Mouse (Mus musculus): ENCODE data around the gene Neurod1.

DNA sequence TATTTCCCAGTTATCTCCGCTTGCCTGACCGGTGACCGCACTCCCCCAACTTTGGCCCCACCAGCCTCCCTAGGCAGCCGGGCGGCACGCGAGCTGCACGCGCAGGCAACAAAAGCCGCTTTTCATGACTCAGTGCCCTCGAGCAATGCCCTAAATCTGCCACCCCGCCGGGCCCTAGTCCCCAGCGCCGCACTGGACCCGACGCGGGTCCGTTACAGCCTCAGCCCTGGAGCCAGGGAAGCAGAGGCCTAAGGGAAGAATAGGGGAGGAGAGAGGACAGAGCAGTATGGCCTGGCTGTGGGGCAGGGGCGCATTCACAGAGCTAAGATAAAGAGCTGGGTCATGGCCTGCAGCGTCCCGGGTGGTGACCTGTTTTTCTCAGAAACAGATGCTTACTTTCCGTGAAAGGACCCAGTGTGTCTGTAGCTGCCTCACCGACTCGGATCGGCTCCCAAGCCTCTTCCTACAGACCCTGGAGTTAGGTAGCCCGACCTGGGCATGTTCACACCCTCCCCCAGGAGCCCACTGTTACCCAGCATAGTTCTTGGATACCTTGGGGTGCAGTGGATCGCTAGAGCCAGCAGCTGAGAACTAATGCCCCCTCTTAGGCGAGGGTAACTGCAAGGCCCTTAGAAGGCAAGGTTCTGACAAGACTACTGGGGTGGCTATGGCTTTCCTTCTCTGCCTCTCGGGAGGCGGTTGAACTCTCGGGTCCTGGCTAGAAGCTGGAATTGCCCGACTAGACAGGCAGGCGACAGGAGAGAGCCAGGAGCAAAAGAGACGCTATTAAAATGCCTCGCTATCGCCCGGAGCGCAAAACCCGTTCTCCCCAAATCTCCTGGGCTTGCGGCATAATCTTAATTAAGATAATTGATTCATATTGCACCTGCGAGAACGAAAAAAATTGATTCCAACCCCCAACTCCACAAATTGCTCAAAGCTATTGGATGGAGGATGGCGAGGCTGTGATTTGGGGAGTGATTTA, 2.8 kb upstream of the Neurod1 start:
- TF ChIP-seq CTCF (IDR thresholded peaks at IDR 0.05; ENCODE audit: control insufficient read depth, insufficient read depth, low read length) (no peak), POLR2A (IDR thresholded peaks at IDR 0.05; ENCODE audit: borderline replicate concordance, control insufficient read depth, low read depth, low read length) (no peak)

Data from bone marrow, adult 2 months (tissue).